Comparison of ENCODE assay signal across 7 mouse cellular contexts in genomic region chr8:11602006-11602680, GRCm38 (mm10). TPM values are rescaled to one million over a fixed set of nuclear protein-coding genes. Genes with fewer than 3 reads are reported as not detected.
DNase-seq lines count a peak whose midpoint lies in the region; ATAC-seq and TF ChIP-seq lines count a peak whose summit lies in the region.

No protein-coding gene starts in this region.

- no peak overlapping the region for H3K4me2 ChIP-seq in midbrain, embryonic 11.5 days

- no peak overlapping the region for H3K27ac ChIP-seq in midbrain, embryonic 11.5 days (ENCODE audit: low read depth, low read length)
- H3K27ac ChIP-seq in spleen, adult 2 months (ENCODE audit: insufficient read depth, low read length), result no peak overlapping the region

- no peaks in the 10 kb centered on the region for H3K4me1 ChIP-seq in midbrain, embryonic 11.5 days (ENCODE audit: control insufficient read depth, insufficient read depth, low read length)
- no peaks in the 10 kb centered on the region for H3K4me1 ChIP-seq in spleen, adult 2 months (ENCODE audit: control insufficient read depth, insufficient read depth, insufficient read length)

- no peaks in the 10 kb centered on the region for H3K9me3 ChIP-seq in midbrain, embryonic 11.5 days (ENCODE audit: control insufficient read depth, low read length)

- intact Hi-C loops in left cerebral cortex, postnatal 14 days (cut with DNase I), result no loop called here

- H3K4me3 ChIP-seq in midbrain, embryonic 11.5 days (ENCODE audit: low read depth, low read length), result no peak overlapping the region
- no peak overlapping the region for H3K4me3 ChIP-seq in spleen, adult 2 months (ENCODE audit: extremely low read depth, insufficient read depth, insufficient read length)

- 49% methylated on average over 14 of the region's 14 CpGs for WGBS in midbrain, embryonic 11.5 days
- WGBS in spleen, adult 2 months, result 35% methylated on average over 14 of the region's 14 CpGs

- no peak overlapping the region for H3K9ac ChIP-seq in midbrain, embryonic 11.5 days (ENCODE audit: low read length)

- peak; percentile 63; the same call in 1 of the 2 replicates for TF ChIP-seq CTCF in spleen, adult 2 months (IDR thresholded peaks at IDR 0.05; ENCODE audit: extremely low read depth, insufficient read depth, insufficient read length, insufficient replicate concordance)

- DNase-seq in ZHBTc4 (ENCODE audit: low read depth, low spot score), result peak; percentile 86
- peak; percentile 66 for DNase-seq in cerebellum, adult 8-10 months
- DNase-seq in frontal cortex, postnatal 25 days (ENCODE audit: low spot score in 2 of 2), result peak; percentile 19 to 52
- peak; percentile 84 for DNase-seq in induced T-regulatory cell, adult 2 months (ENCODE audit: low read depth)
- DNase-seq in left cerebral cortex, postnatal 14 days (ENCODE audit: low spot score in 2 of 2), result peak; percentile 46 to 61
- DNase-seq in midbrain, embryonic 11.5 days (ENCODE audit: low spot score, missing footprints), result peak; percentile 96
- DNase-seq in spleen, adult 2 months (ENCODE audit: low read depth in 1 of 2, low spot score in 2 of 2), result peak; percentile 39 to 60

- peak; percentile 52 for ATAC-seq in midbrain, embryonic 11.5 days (ENCODE audit: low FRiP score)

- H3K27me3 ChIP-seq in midbrain, embryonic 11.5 days (ENCODE audit: control insufficient read depth, insufficient read depth, low read length), result no peaks in the 10 kb centered on the region
- H3K27me3 ChIP-seq in spleen, adult 2 months (ENCODE audit: control insufficient read depth, insufficient read depth, low read length), result no peaks in the 10 kb centered on the region

- no peak for TF ChIP-seq POLR2A in spleen, adult 2 months (IDR thresholded peaks at IDR 0.05; ENCODE audit: low read depth, low read length)

- no peaks in the 10 kb centered on the region; the same call in 1 of the 2 replicates for H3K36me3 ChIP-seq in midbrain, embryonic 11.5 days (ENCODE audit: control insufficient read depth, insufficient read depth, low read length)
- no peaks in the 10 kb centered on the region for H3K36me3 ChIP-seq in spleen, adult 2 months (ENCODE audit: control insufficient read depth, insufficient read depth, low read length)

RNA-seq across cellular contexts. Expression of gene Ankrd10, which starts 33.4 kb away (rescaled TPM):
- total RNA-seq in left cerebral cortex, postnatal 14 days (2021), result 10 to 100 TPM; 50.7 to 61.4 TPM
- 86.7 and 90.2 TPM in 2 replicates for polyA plus RNA-seq in midbrain, embryonic 11.5 days (2014; fragmentation: Nextera tagmentation; extraction: Ambion mirVana)
- polyA plus RNA-seq in spleen, adult 2 months (2012; rRNA removed), result 63.0 and 82.9 TPM in 2 replicates

RNA-seq across cellular contexts. Expression of gene Ing1, which starts 46.8 kb away (rescaled TPM):
- total RNA-seq in left cerebral cortex, postnatal 14 days (2021), result 10 to 100 TPM; 39.0 to 43.4 TPM
- polyA plus RNA-seq in midbrain, embryonic 11.5 days (2014; fragmentation: Nextera tagmentation; extraction: Ambion mirVana), result 46.9 and 48.1 TPM in 2 replicates
- polyA plus RNA-seq in spleen, adult 2 months (2012; rRNA removed), result 16.1 and 17.6 TPM in 2 replicates

RNA-seq across cellular contexts. Expression of gene Cars2, which starts 51.6 kb away (rescaled TPM):
- total RNA-seq in left cerebral cortex, postnatal 14 days (2021), result 10 to 100 TPM; 18.2 to 26.1 TPM
- polyA plus RNA-seq in midbrain, embryonic 11.5 days (2014; fragmentation: Nextera tagmentation; extraction: Ambion mirVana), result 17.8 and 20.3 TPM in 2 replicates
- 29.8 and 42.4 TPM in 2 replicates for polyA plus RNA-seq in spleen, adult 2 months (2012; rRNA removed)

Comparison
In these comparisons a context has a peak if more than half of its experiments do, and no peak if none do; other contexts are left out.
1. DNase-seq: peak in every context shown above with its lines; median percentile 96 in midbrain, embryonic 11.5 days; 86 in ZHBTc4; 84 in induced T-regulatory cell, adult 2 months; 66 in cerebellum, adult 8-10 months; 54 in left cerebral cortex, postnatal 14 days; 50 in spleen, adult 2 months; 36 in frontal cortex, postnatal 25 days.